Mouse (Mus musculus): ENCODE data around the gene Arhgap15.

DNA sequence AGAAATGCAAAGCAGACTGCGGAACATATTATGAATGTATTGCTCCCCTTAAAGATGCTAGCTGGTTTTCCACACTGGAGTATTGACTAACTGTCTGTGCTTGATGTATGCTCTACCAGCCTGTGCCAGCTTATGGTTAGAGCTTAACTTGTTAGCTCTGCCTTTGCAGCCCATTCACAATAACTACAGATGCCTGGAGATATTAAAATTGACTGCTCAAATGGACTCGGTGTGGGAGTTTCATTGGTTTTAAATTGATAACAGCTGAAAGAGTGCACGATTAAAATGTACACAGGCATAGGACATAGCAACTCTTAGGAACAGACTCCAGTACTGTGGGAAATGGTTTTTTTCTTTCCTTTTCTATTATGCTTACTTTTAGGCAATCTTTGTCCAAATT is 376.1 kb downstream of the Arhgap15 start:
- TF ChIP-seq RCOR1 (IDR thresholded peaks at IDR 0.05; ENCODE audit: low read depth, low read length) (no peak), CTCF (IDR thresholded peaks at IDR 0.05 in 2 of 3, conservative IDR thresholded peaks at IDR 0.05 in 1 of 3; ENCODE audit: control insufficient read depth in 1 of 3, insufficient read depth in 1 of 3, low read depth in 2 of 3, low read length in 3 of 3, poor library complexity in 1 of 3, severe bottlenecking in 1 of 3) (no peak), POLR2A (IDR thresholded peaks at IDR 0.05; ENCODE audit: control insufficient read depth in 1 of 2, insufficient read depth in 1 of 2, low read depth in 1 of 2, low read length in 2 of 2, poor library complexity in 1 of 2) (no peak), SIN3A (IDR thresholded peaks at IDR 0.05; ENCODE audit: low read length) (no peak)
